Mouse (Mus musculus): Measurements from ENCODE around the gene Armcx4. TPM values are rescaled to one million over a fixed set of nuclear protein-coding genes. Genes with fewer than 3 reads are reported as not detected.

The Armcx4 gene
- polyA plus RNA-seq, 1 experiment from 2014 or later, result 6.3 TPM

GRCm38 (mm10) chrX:134675959-134676358 lies 10.4 kb upstream of the Armcx4 start:
- Histone ChIP-seq H3K4me1 (replicated peaks; ENCODE audit: control insufficient read depth, insufficient read depth, low read length) (no peaks in the 10 kb centered on the region), H3K27me3 (ENCODE audit: control insufficient read depth, insufficient read depth, low read length) (no peaks in the 10 kb centered on the region), H3K9me3 (ENCODE audit: control insufficient read depth, low read length) (no peaks in the 10 kb centered on the region), H3K9ac (ENCODE audit: low read length) (no peak overlapping the region), H3K4me2 (ENCODE audit: low read depth, low read length, severe bottlenecking) (no peak overlapping the region), H3K27ac (ENCODE audit: low read depth, low read length) (no peak overlapping the region; the same call in 1 of the 2 replicates), H3K4me3 (ENCODE audit: low read depth, low read length) (no peak overlapping the region), H3K36me3 (ENCODE audit: control insufficient read depth, insufficient read depth, low read length) (no peaks in the 10 kb centered on the region)
- ATAC-seq (replicated peaks; ENCODE audit: low FRiP score) (no peak), DNase-seq (ENCODE audit: low spot score) (no peak)
- 43% methylated on average over 1 of the region's 1 CpGs for WGBS

- no peaks in the 10 kb centered on the region for H3K36me3 ChIP-seq (ENCODE audit: control insufficient read depth, insufficient read depth, low read length)
- DNase-seq (ENCODE audit: low spot score) (peak; percentile 52), ATAC-seq (replicated peaks; ENCODE audit: low FRiP score) (no peak)
- H3K27ac ChIP-seq (ENCODE audit: low read depth, low read length), result peak overlapping the region; percentile 87; the same call in 1 of the 2 replicates
- H3K4me2 ChIP-seq (ENCODE audit: low read depth, low read length, severe bottlenecking), result peak overlapping the region; percentile 39; the same call in 1 of the 2 replicates
- peak overlapping the region; percentile 49 for H3K9ac ChIP-seq (ENCODE audit: low read length)
- H3K9me3 ChIP-seq (ENCODE audit: control insufficient read depth, low read length), result no peaks in the 10 kb centered on the region
- WGBS, result 29% methylated on average over 5 of the region's 5 CpGs
- H3K27me3 ChIP-seq (ENCODE audit: control insufficient read depth, insufficient read depth, low read length), result no peaks in the 10 kb centered on the region
- H3K4me1 ChIP-seq (replicated peaks; ENCODE audit: control insufficient read depth, insufficient read depth, low read length), result no peaks in the 10 kb centered on the region
- H3K4me3 ChIP-seq (ENCODE audit: low read depth, low read length), result peak overlapping the region; percentile 24; the same call in 1 of the 2 replicates
Observed at GRCm38 (mm10) chrX:134684936-134685335, 1.4 kb upstream of the Armcx4 start.

- peak overlapping the region; percentile 78 for H3K27ac ChIP-seq (ENCODE audit: low read depth, low read length)
- H3K9ac ChIP-seq (ENCODE audit: low read length), result peak overlapping the region; percentile 65
- no peaks in the 10 kb centered on the region for H3K9me3 ChIP-seq (ENCODE audit: control insufficient read depth, low read length)
- no peak for DNase-seq (ENCODE audit: low spot score)
- H3K4me2 ChIP-seq (ENCODE audit: low read depth, low read length, severe bottlenecking), result peak overlapping the region; percentile 44
- WGBS, result 21% methylated on average over 15 of the region's 16 CpGs
- peak; percentile 44 for ATAC-seq (replicated peaks; ENCODE audit: low FRiP score)
- H3K27me3 ChIP-seq (ENCODE audit: control insufficient read depth, insufficient read depth, low read length), result no peaks in the 10 kb centered on the region
- H3K36me3 ChIP-seq (ENCODE audit: control insufficient read depth, insufficient read depth, low read length), result no peaks in the 10 kb centered on the region
- H3K4me3 ChIP-seq (ENCODE audit: low read depth, low read length), result peak overlapping the region; percentile 50
- H3K4me1 ChIP-seq (replicated peaks; ENCODE audit: control insufficient read depth, insufficient read depth, low read length), result no peaks in the 10 kb centered on the region
Observed at GRCm38 (mm10) chrX:134686739-134687171, 436 bp downstream of the Armcx4 start.

GRCm38 (mm10) chrX:134689676-134690075 lies 3.4 kb downstream of the Armcx4 start:
- no peak overlapping the region for H3K4me2 ChIP-seq (ENCODE audit: low read depth, low read length, severe bottlenecking)
- H3K9me3 ChIP-seq (ENCODE audit: control insufficient read depth, low read length), result no peaks in the 10 kb centered on the region
- no peaks in the 10 kb centered on the region for H3K4me1 ChIP-seq (replicated peaks; ENCODE audit: control insufficient read depth, insufficient read depth, low read length)
- no peak overlapping the region for H3K4me3 ChIP-seq (ENCODE audit: low read depth, low read length)
- H3K36me3 ChIP-seq (ENCODE audit: control insufficient read depth, insufficient read depth, low read length), result no peaks in the 10 kb centered on the region; the same call in 1 of the 2 replicates
- H3K27ac ChIP-seq (ENCODE audit: low read depth, low read length), result no peak overlapping the region
- no peak overlapping the region for H3K9ac ChIP-seq (ENCODE audit: low read length)
- DNase-seq (ENCODE audit: low spot score) (no peak), ATAC-seq (replicated peaks; ENCODE audit: low FRiP score) (no peak)
- WGBS, result 83% methylated on average over 2 of the region's 2 CpGs
- no peaks in the 10 kb centered on the region for H3K27me3 ChIP-seq (ENCODE audit: control insufficient read depth, insufficient read depth, low read length)

GRCm38 (mm10) chrX:134690871-134691539 lies 4.7 kb downstream of the Armcx4 start:
- DNase-seq (ENCODE audit: low spot score), result no peak
- Histone ChIP-seq H3K9me3 (ENCODE audit: control insufficient read depth, low read length) (no peaks in the 10 kb centered on the region), H3K36me3 (ENCODE audit: control insufficient read depth, insufficient read depth, low read length) (no peaks in the 10 kb centered on the region; the same call in 1 of the 2 replicates), H3K9ac (ENCODE audit: low read length) (no peak overlapping the region), H3K4me1 (replicated peaks; ENCODE audit: control insufficient read depth, insufficient read depth, low read length) (no peaks in the 10 kb centered on the region), H3K27me3 (ENCODE audit: control insufficient read depth, insufficient read depth, low read length) (no peaks in the 10 kb centered on the region), H3K27ac (ENCODE audit: low read depth, low read length) (no peak overlapping the region), H3K4me3 (ENCODE audit: low read depth, low read length) (no peak overlapping the region), H3K4me2 (ENCODE audit: low read depth, low read length, severe bottlenecking) (no peak overlapping the region)
- 92% methylated on average over 10 of the region's 10 CpGs for WGBS
- ATAC-seq (replicated peaks; ENCODE audit: low FRiP score), result no peak

- DNase-seq (ENCODE audit: low spot score), result no peak
- no peaks in the 10 kb centered on the region for H3K4me1 ChIP-seq (replicated peaks; ENCODE audit: control insufficient read depth, insufficient read depth, low read length)
- H3K9ac ChIP-seq (ENCODE audit: low read length), result no peak overlapping the region
- WGBS, result 71% methylated on average over 2 of the region's 2 CpGs
- no peak overlapping the region for H3K4me3 ChIP-seq (ENCODE audit: low read depth, low read length)
- H3K4me2 ChIP-seq (ENCODE audit: low read depth, low read length, severe bottlenecking), result no peak overlapping the region
- no peaks in the 10 kb centered on the region for H3K27me3 ChIP-seq (ENCODE audit: control insufficient read depth, insufficient read depth, low read length)
- H3K36me3 ChIP-seq (ENCODE audit: control insufficient read depth, insufficient read depth, low read length), result no peaks in the 10 kb centered on the region; the same call in 1 of the 2 replicates
- no peak for ATAC-seq (replicated peaks; ENCODE audit: low FRiP score)
- no peaks in the 10 kb centered on the region for H3K9me3 ChIP-seq (ENCODE audit: control insufficient read depth, low read length)
- H3K27ac ChIP-seq (ENCODE audit: low read depth, low read length), result no peak overlapping the region
Observed at GRCm38 (mm10) chrX:134691540-134691935, 5.2 kb downstream of the Armcx4 start.

GRCm38 (mm10) chrX:134716863-134717262 lies 30.5 kb downstream of the Armcx4 start:
- no peak overlapping the region for H3K4me2 ChIP-seq (ENCODE audit: low read depth, low read length, severe bottlenecking)
- no peak for ATAC-seq (replicated peaks; ENCODE audit: low FRiP score)
- no peaks in the 10 kb centered on the region for H3K4me1 ChIP-seq (replicated peaks; ENCODE audit: control insufficient read depth, insufficient read depth, low read length)
- H3K27ac ChIP-seq (ENCODE audit: low read depth, low read length), result no peak overlapping the region
- H3K4me3 ChIP-seq (ENCODE audit: low read depth, low read length), result no peak overlapping the region
- DNase-seq (ENCODE audit: low spot score), result no peak
- no peaks in the 10 kb centered on the region for H3K36me3 ChIP-seq (ENCODE audit: control insufficient read depth, insufficient read depth, low read length)
- WGBS, result 24% methylated on average over 3 of the region's 3 CpGs
- H3K9me3 ChIP-seq (ENCODE audit: control insufficient read depth, low read length), result no peaks in the 10 kb centered on the region
- H3K27me3 ChIP-seq (ENCODE audit: control insufficient read depth, insufficient read depth, low read length), result no peaks in the 10 kb centered on the region; the same call in 1 of the 2 replicates
- H3K9ac ChIP-seq (ENCODE audit: low read length), result no peak overlapping the region

GRCm38 (mm10) chrX:134717752-134718308 lies 31.5 kb downstream of the Armcx4 start, which contains the start of gene Armcx1:
TSS of gene Armcx1 (plus strand) at chrX:134717963.
- Histone ChIP-seq H3K27ac (ENCODE audit: low read depth, low read length) (peak within 1 kb of the TSS; percentile 84), H3K4me1 (replicated peaks; ENCODE audit: control insufficient read depth, insufficient read depth, low read length) (no peaks in the 10 kb centered on the region), H3K4me2 (ENCODE audit: low read depth, low read length, severe bottlenecking) (peak within 1 kb of the TSS; percentile 55), H3K36me3 (ENCODE audit: control insufficient read depth, insufficient read depth, low read length) (no peaks in the 10 kb centered on the region), H3K27me3 (ENCODE audit: control insufficient read depth, insufficient read depth, low read length) (no peaks in the 10 kb centered on the region; the same call in 1 of the 2 replicates), H3K9ac (ENCODE audit: low read length) (peak within 1 kb of the TSS; percentile 67), H3K4me3 (ENCODE audit: low read depth, low read length) (peak within 1 kb of the TSS; percentile 45), H3K9me3 (ENCODE audit: control insufficient read depth, low read length) (no peaks in the 10 kb centered on the region)
- ATAC-seq (replicated peaks; ENCODE audit: low FRiP score), result peak; percentile 93
- WGBS, result 13% methylated on average over 16 of the region's 16 CpGs
- peak; percentile 79 for DNase-seq (ENCODE audit: low spot score)
